Mouse (Mus musculus) midbrain, embryonic 14.5 days (tissue): Measurements from ENCODE around the gene Tas1r3. TPM values are rescaled to one million over a fixed set of nuclear protein-coding genes. Genes with fewer than 3 reads are reported as not detected.

ENCODE experiments used
- ATAC-seq: fragments of 200-750 bp; cut with Nextera tagmentation; 2 replicates; pipeline ENCODE4 v1.8.0; 2017; ENCODE audit warnings: moderate number of reproducible peaks, moderate library complexity; ENCODE audit not compliant: low FRiP score, low TSS enrichment
- DNase-seq: peaks from one replicate; pipeline ENCODE4 v3.0.0-alpha.2; 2015
- H3K27ac ChIP-seq: fragments of 300-500 bp; sonication (generic); replicated peaks from 2 replicates; pipeline ENCODE4 v1.5.1; 2014; ENCODE audit warnings: mild to moderate bottlenecking, low read depth, low read length, moderate library complexity
- H3K27me3 ChIP-seq: fragments of 300-500 bp; sonication (generic); 2 replicates; pipeline ENCODE4 v1.6.1; 2014; ENCODE audit warnings: low read length, control low read depth, mixed read lengths; ENCODE audit not compliant: control insufficient read depth, insufficient read depth
- H3K36me3 ChIP-seq: fragments of 300-500 bp; sonication (generic); 2 replicates; pipeline ENCODE4 v1.6.1; 2014; ENCODE audit warnings: low read length, control low read depth; ENCODE audit not compliant: control insufficient read depth, insufficient read depth
- H3K4me1 ChIP-seq: fragments of 300-500 bp; sonication (generic); 2 replicates; pipeline ENCODE4 v1.6.1; 2014; ENCODE audit warnings: mild to moderate bottlenecking, antibody characterized with exemption, low read length, control low read depth; ENCODE audit not compliant: control insufficient read depth, insufficient read depth
- H3K4me2 ChIP-seq: fragments of 300-500 bp; sonication (generic); 2 replicates; pipeline ENCODE4 v1.6.1; 2014; ENCODE audit warnings: mild to moderate bottlenecking, low read length, moderate library complexity
- H3K4me3 ChIP-seq: fragments of 300-500 bp; sonication (generic); replicated peaks from 2 replicates; pipeline ENCODE4 v1.5.1; 2014; ENCODE audit warnings: low read depth, low read length
- H3K9ac ChIP-seq: fragments of 300-500 bp; sonication (generic); replicated peaks from 2 replicates; pipeline ENCODE4 v1.6.1; 2014; ENCODE audit warnings: mild to moderate bottlenecking, low read length, moderate library complexity
- H3K9me3 ChIP-seq: fragments of 300-500 bp; sonication (generic); 2 replicates; pipeline ENCODE4 v1.6.1; 2016; ENCODE audit warnings: low read length, control low read depth, mixed read lengths; ENCODE audit not compliant: control insufficient read depth
- WGBS: fragments of 180-500 bp; shearing (Covaris S2); extraction: QIAGEN DNeasy Blood & Tissue Kit; methylation state at CpG from one replicate; pipeline ENCODE4 v1.1.7; 2014; 5-methylcytosine and 5-hydroxymethylcytosine counted together
- polyA plus RNA-seq: library from polyadenylated mRNA; unstranded; fragments of >200 nt; fragmentation: Nextera tagmentation; extraction: Ambion mirVana; gene quantifications from 2 replicates; pipeline ENCODE4 v1.2.1, GENCODE M21; 2014

The Tas1r3 gene
- polyA plus RNA-seq, 1 experiment from 2014 or later, result 0.57 TPM

DNA sequence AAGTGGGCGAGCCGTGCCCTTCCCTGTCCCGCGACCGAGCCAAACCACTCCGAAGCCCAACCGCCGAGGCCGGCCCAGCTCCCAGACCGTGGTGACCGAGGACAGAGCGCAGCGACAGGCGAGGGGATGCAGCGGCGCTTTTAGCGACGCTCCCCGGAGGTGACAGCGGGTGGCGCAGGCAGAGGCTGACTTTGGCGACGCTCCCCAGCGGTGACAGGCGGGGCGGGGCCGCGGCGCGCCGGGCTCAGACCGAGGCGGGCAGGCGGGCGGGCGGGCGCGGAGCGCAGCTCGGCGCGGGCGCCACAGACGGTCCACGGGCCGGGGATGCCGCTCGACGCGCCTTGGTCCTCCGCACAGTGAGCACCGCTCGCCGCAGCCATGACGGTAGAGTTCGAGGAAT is 28.9 kb upstream of the Tas1r3 start:
- ATAC-seq (peak; percentile 90), DNase-seq (peak; percentile 95)
- peak overlapping the region; percentile 99 for H3K27ac ChIP-seq
- H3K36me3 ChIP-seq, result peaks cover 45% of the 10 kb centered on the region
- peak overlapping the region; percentile 98 for H3K4me3 ChIP-seq
- peak overlapping the region; percentile 92 for H3K9ac ChIP-seq
- H3K4me1 ChIP-seq, result peaks cover 36% of the 10 kb centered on the region
- no peaks in the 10 kb centered on the region for H3K27me3 ChIP-seq
- under 1% methylated on average over 56 of the region's 56 CpGs for WGBS
- H3K4me2 ChIP-seq, result peak overlapping the region; percentile 99
- no peaks in the 10 kb centered on the region for H3K9me3 ChIP-seq

- Histone ChIP-seq H3K4me2 (peak within 1 kb of the TSS; percentile 99), H3K36me3 (peaks cover 45% of the 10 kb centered on the region), H3K9me3 (no peaks in the 10 kb centered on the region), H3K9ac (peak within 1 kb of the TSS; percentile 92), H3K4me3 (peak within 1 kb of the TSS; percentile 98), H3K27ac (peak within 1 kb of the TSS; percentile 99), H3K4me1 (peaks cover 36% of the 10 kb centered on the region), H3K27me3 (no peaks in the 10 kb centered on the region)
- under 1% methylated on average over 52 of the region's 52 CpGs for WGBS
- peak; percentile 89 for ATAC-seq
- DNase-seq, result peak; percentile 99
Observed at GRCm38 (mm10) chr4:155891551-155892001, 28.4 kb upstream of the Tas1r3 start, which contains the start of the genes Pusl1 and Acap3. TSS of gene Pusl1 (minus strand) at chr4:155891781. TSS of gene Acap3 (plus strand) at chr4:155891822.

DNA sequence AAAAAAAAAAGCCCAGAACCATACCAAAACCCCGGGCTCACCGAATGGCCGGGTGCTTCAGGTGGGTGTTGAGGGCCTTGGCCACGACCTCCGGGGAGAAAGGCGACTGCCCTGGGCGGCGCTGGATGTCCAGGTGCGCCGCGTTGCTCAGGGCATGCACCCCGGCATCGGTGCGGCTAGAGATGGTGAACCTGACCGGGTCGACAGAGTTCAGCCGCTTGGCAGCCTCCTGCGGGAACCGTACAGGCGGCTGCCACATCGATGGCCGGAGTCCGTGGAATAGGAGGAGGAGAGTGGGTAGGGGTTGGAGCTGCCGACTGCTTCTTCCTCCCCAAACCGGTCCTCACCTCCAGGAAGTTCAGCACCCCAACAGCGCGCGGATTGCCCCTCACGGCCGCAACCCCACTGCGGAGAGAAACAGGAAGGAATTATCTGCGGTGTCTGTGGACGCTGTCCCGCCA is 27.9 kb upstream of the Tas1r3 start:
- DNase-seq (no peak), ATAC-seq (no peak)
- H3K27ac ChIP-seq, result peak overlapping the region; percentile 99; the same call in 1 of the 2 replicates
- peak overlapping the region; percentile 99 for H3K4me2 ChIP-seq
- H3K4me3 ChIP-seq, result peak overlapping the region; percentile 98
- peaks cover 36% of the 10 kb centered on the region for H3K4me1 ChIP-seq
- H3K27me3 ChIP-seq, result no peaks in the 10 kb centered on the region
- under 1% methylated on average over 34 of the region's 34 CpGs for WGBS
- peaks cover 45% of the 10 kb centered on the region for H3K36me3 ChIP-seq
- no peaks in the 10 kb centered on the region for H3K9me3 ChIP-seq
- H3K9ac ChIP-seq, result peak overlapping the region; percentile 69

GRCm38 (mm10) chr4:155889316-155889715 is 26.2 kb upstream of the Tas1r3 start:
- 87% methylated on average over 5 of the region's 5 CpGs for WGBS

DNA sequence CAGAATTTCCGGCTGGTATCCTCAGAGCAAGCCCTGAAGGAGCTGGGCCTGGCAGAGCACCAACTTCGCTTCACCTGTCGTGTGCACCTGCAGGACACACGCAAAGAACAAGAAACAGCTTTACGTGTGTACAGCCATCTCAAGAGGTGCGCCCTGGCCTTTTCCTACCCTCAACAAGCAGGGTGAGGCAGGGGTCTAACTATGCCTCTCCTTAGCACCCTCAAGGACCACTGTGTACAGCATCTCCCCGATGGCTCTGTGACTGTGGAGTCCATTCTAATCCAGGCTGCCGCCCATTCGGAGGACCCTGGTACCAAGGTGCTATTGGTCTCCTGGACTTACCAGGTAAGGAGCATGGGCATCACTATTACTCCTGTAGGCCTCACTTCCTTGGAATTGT is 25.0 kb upstream of the Tas1r3 start:
- no peak overlapping the region for H3K27ac ChIP-seq
- H3K4me2 ChIP-seq, result no peak overlapping the region
- peaks cover 57% of the 10 kb centered on the region for H3K36me3 ChIP-seq
- no peak overlapping the region for H3K9ac ChIP-seq
- ATAC-seq (no peak), DNase-seq (no peak)
- H3K4me3 ChIP-seq, result no peak overlapping the region
- peaks cover 9% of the 10 kb centered on the region for H3K4me1 ChIP-seq
- H3K27me3 ChIP-seq, result no peaks in the 10 kb centered on the region
- H3K9me3 ChIP-seq, result no peaks in the 10 kb centered on the region
- 96% methylated on average over 9 of the region's 9 CpGs for WGBS

More at GRCm38 (mm10) chr4:155889316-155889715, 26.2 kb upstream of the Tas1r3 start:
- no peak overlapping the region for H3K4me2 ChIP-seq
- H3K4me3 ChIP-seq, result no peak overlapping the region
- peaks cover 21% of the 10 kb centered on the region for H3K4me1 ChIP-seq
- no peaks in the 10 kb centered on the region for H3K9me3 ChIP-seq
- peaks cover 53% of the 10 kb centered on the region for H3K36me3 ChIP-seq
- H3K27ac ChIP-seq, result no peak overlapping the region
- H3K27me3 ChIP-seq, result no peaks in the 10 kb centered on the region
- no peak overlapping the region for H3K9ac ChIP-seq
- DNase-seq (no peak), ATAC-seq (no peak)

DNA sequence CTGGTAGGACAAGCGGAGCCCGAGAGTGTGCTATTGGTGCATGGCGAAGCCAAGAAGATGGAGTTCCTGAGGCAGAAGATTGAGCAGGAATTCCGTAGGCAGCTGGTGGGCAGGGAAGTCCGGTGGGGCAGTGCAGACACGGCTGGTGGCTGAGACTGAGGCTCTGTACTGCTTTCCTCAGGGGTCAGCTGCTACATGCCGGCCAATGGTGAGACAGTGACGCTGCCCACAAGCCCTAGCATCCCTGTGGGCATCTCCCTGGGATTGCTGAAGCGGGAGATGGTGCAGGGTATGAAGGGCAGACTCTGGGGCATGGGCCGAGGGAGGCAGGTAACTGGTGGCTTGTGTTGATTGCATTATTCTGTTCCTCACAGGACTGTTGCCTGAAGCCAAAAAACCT is 24.5 kb upstream of the Tas1r3 start:
- Histone ChIP-seq H3K4me1 (peaks cover 9% of the 10 kb centered on the region), H3K27me3 (no peaks in the 10 kb centered on the region), H3K36me3 (peaks cover 57% of the 10 kb centered on the region), H3K4me2 (no peak overlapping the region), H3K9me3 (no peaks in the 10 kb centered on the region), H3K4me3 (no peak overlapping the region), H3K9ac (no peak overlapping the region), H3K27ac (no peak overlapping the region)
- ATAC-seq (no peak), DNase-seq (no peak)
- 91% methylated on average over 10 of the region's 10 CpGs for whole genome bisulfite sequencing

- no peak for DNase-seq
- ATAC-seq, result no peak
- Histone ChIP-seq H3K4me3 (no peak overlapping the region), H3K36me3 (peaks cover 60% of the 10 kb centered on the region), H3K27ac (no peak overlapping the region), H3K9ac (no peak overlapping the region), H3K27me3 (no peaks in the 10 kb centered on the region), H3K4me2 (no peak overlapping the region), H3K4me1 (peaks cover 9% of the 10 kb centered on the region), H3K9me3 (no peaks in the 10 kb centered on the region)
- 93% methylated on average over 5 of the region's 5 CpGs for WGBS
Observed at GRCm38 (mm10) chr4:155886330-155886729, 23.2 kb upstream of the Tas1r3 start.

DNA sequence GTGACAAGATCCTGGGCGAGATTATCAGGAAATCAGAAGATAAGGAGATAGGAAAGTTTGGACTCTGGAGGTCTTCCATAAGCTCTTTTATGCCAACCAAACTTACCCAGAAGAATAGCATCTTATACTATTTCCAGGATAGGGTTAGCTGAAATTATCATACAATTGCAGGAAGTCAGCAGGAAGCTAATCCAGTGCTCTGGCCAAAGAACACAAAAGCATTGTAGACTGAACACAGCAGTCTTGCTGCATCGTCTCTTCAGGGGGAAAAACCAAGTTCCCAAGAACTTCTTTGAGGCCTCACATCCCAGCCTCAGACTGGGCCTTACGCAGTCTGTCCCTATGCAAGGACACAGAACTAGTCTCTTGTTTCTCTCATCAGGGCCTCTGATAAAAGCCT is 20.4 kb upstream of the Tas1r3 start:
- 87% methylated on average over 3 of the region's 3 CpGs for WGBS
- Histone ChIP-seq H3K9ac (no peak overlapping the region), H3K4me1 (no peaks in the 10 kb centered on the region), H3K4me3 (no peak overlapping the region), H3K9me3 (no peaks in the 10 kb centered on the region), H3K27ac (no peak overlapping the region), H3K36me3 (peaks cover 51% of the 10 kb centered on the region), H3K27me3 (no peaks in the 10 kb centered on the region), H3K4me2 (no peak overlapping the region)
- ATAC-seq, result no peak
- no peak for DNase-seq

DNA sequence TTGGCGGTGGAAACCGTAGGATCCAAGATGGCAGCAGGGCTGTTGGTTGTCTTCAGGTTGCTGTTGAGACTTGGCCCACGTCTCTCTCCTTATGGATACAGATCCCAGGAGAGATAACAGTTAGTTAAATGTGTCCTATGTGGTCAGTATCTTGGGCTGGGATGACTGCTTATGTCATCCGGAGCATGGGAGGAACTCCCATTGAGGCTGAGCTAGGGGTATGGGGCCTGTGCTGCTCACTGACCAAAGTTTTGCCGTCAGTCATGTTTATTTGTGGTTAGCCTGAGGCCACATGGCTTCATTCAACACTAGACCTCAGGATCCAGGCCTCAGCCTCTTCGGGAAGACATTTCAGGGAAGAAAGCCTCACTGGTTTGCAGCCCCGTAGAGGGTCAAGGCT is 8.2 kb upstream of the Tas1r3 start:
- H3K27me3 ChIP-seq, result no peaks in the 10 kb centered on the region
- no peak overlapping the region for H3K4me3 ChIP-seq
- WGBS, result 94% methylated on average over 7 of the region's 7 CpGs
- ATAC-seq, result no peak
- H3K9ac ChIP-seq, result no peak overlapping the region
- no peak for DNase-seq
- peaks cover 43% of the 10 kb centered on the region for H3K36me3 ChIP-seq
- H3K27ac ChIP-seq, result no peak overlapping the region
- peaks cover 12% of the 10 kb centered on the region for H3K4me1 ChIP-seq
- no peaks in the 10 kb centered on the region for H3K9me3 ChIP-seq
- H3K4me2 ChIP-seq, result no peak overlapping the region
